Comparison of ENCODE assay signal across 14 mouse cellular contexts in genomic region chr10:122528222-122528621, GRCm38 (mm10).
A peak's percentile ranks its signal among the peaks of the same experiment; 100 is the strongest.
DNase-seq lines count a peak whose midpoint lies in the region; ATAC-seq and TF ChIP-seq lines count a peak whose summit lies in the region.
"Had no signal": no experiment of that assay in that cellular context is flagged by ENCODE, and none has a peak within 500 bp of the region (broad histone marks: within the 10 kb centered on the region; RNA-seq: fewer than 3 reads in every experiment).

No protein-coding gene starts in this region.

- no peak overlapping the region for H3K9ac ChIP-seq in heart, embryonic 12.5 days
- no peak overlapping the region for H3K9ac ChIP-seq in midbrain, embryonic 16.5 days (ENCODE audit: low read depth, low read length)
- H3K9ac ChIP-seq: hindbrain, embryonic 14.5 days; liver, embryonic 12.5 days had no signal

- H3K4me3 ChIP-seq in heart, embryonic 12.5 days = no peak overlapping the region
- H3K4me3 ChIP-seq in midbrain, embryonic 16.5 days (ENCODE audit: low read depth, low read length) = no peak overlapping the region
- H3K4me3 ChIP-seq: liver, embryonic 12.5 days; megakaryocyte, embryonic 14.5 days; myocyte had no signal

- TF ChIP-seq POLR2A in brain, embryonic 14.5 days (IDR thresholded peaks at IDR 0.05; ENCODE audit: borderline replicate concordance, extremely low read depth, insufficient read depth, insufficient read length, poor library complexity, severe bottlenecking) = no peak

- H3K36me3 ChIP-seq in heart, embryonic 12.5 days = no peaks in the 10 kb centered on the region
- no peaks in the 10 kb centered on the region for H3K36me3 ChIP-seq in midbrain, embryonic 16.5 days (ENCODE audit: control insufficient read depth, insufficient read depth, low read length)
- H3K36me3 ChIP-seq: liver, embryonic 12.5 days had no signal

- TF ChIP-seq CTCF in brain, embryonic 14.5 days (IDR thresholded peaks at IDR 0.05; ENCODE audit: borderline replicate concordance, extremely low read depth, insufficient read depth, insufficient read length) = no peak

- no peaks in the 10 kb centered on the region for H3K9me3 ChIP-seq in heart, embryonic 12.5 days (replicated peaks)
- no peaks in the 10 kb centered on the region for H3K9me3 ChIP-seq in midbrain, embryonic 16.5 days (replicated peaks; ENCODE audit: control insufficient read depth, low read length, poor library complexity, severe bottlenecking)
- H3K9me3 ChIP-seq: liver, embryonic 12.5 days; megakaryocyte, embryonic 14.5 days had no signal

- ATAC-seq in heart, embryonic 12.5 days (ENCODE audit: insufficient number of reproducible peaks, low FRiP score) = no peak
- no peak for ATAC-seq in midbrain, embryonic 16.5 days
- ATAC-seq: liver, embryonic 12.5 days had no signal

- intact Hi-C loops in left cerebral cortex, postnatal 36 days (cut with DNase I) = loop anchor here (5.0 kb wide), 3 partner anchors 81 to 426 kb away; partner anchors contain the start of gene Avpr1a

- H3K4me2 ChIP-seq in heart, embryonic 12.5 days = no peak overlapping the region
- H3K4me2 ChIP-seq in midbrain, embryonic 16.5 days (ENCODE audit: low read length) = no peak overlapping the region
- H3K4me2 ChIP-seq: hindbrain, embryonic 14.5 days; liver, embryonic 12.5 days had no signal

- no peaks in the 10 kb centered on the region for H3K27me3 ChIP-seq in heart, embryonic 12.5 days (replicated peaks)
- H3K27me3 ChIP-seq in midbrain, embryonic 16.5 days (ENCODE audit: control insufficient read depth, insufficient read depth, low read depth, low read length) = no peaks in the 10 kb centered on the region
- H3K27me3 ChIP-seq: liver, embryonic 12.5 days; megakaryocyte, embryonic 14.5 days had no signal

- H3K27ac ChIP-seq in heart, embryonic 12.5 days (ENCODE audit: poor library complexity, severe bottlenecking) = no peak overlapping the region
- no peak overlapping the region for H3K27ac ChIP-seq in midbrain, embryonic 16.5 days (ENCODE audit: low read length)
- H3K27ac ChIP-seq: hindbrain, embryonic 14.5 days; liver, embryonic 12.5 days had no signal

- 80% methylated on average over 10 of the region's 10 CpGs for WGBS in heart, embryonic 12.5 days
- WGBS in midbrain, embryonic 16.5 days = 74% methylated on average over 10 of the region's 10 CpGs

- no peaks in the 10 kb centered on the region for H3K4me1 ChIP-seq in heart, embryonic 12.5 days (replicated peaks)
- H3K4me1 ChIP-seq in midbrain, embryonic 16.5 days (ENCODE audit: control insufficient read depth, insufficient read depth, low read length) = no peaks in the 10 kb centered on the region
- H3K4me1 ChIP-seq: liver, embryonic 12.5 days; megakaryocyte, embryonic 14.5 days had no signal

- peak; percentile 32 for DNase-seq in adrenal gland, adult 2 months
- no peak for DNase-seq in adrenal gland, adult 18-20 months (ENCODE audit: low spot score in 2 of 2)
- peak; percentile 33 for DNase-seq in heart, adult 8-10 months (ENCODE audit: low spot score)
- DNase-seq in brain, embryonic 14.5 days (ENCODE audit: low read depth) = peak; percentile 13
- peak; percentile 65 for DNase-seq in lung, postnatal 10 days
- DNase-seq in left cerebral cortex, postnatal 36 days (ENCODE audit: low spot score in 2 of 2) = no peak
- DNase-seq: cerebellum, adult 11 months; embryo, embryonic 11 days had no signal

Comparison
In these comparisons a context has a peak if more than half of its experiments do, and no peak if none do; other contexts are left out.
1. DNase-seq: peak in adrenal gland, adult 2 months (single experiment), heart, adult 8-10 months (single experiment), brain, embryonic 14.5 days (single experiment) and lung, postnatal 10 days (single experiment); none in adrenal gland, adult 18-20 months (0 of 2) and left cerebral cortex, postnatal 36 days (0 of 2).